Mouse (Mus musculus): ENCODE data around the gene Npw.
"Not testable (repeated sequence)": the region's sequence is repeated elsewhere in the genome, so short reads cannot be mapped to it uniquely, and the experiment has no call there.

The Npw gene

GRCm38 (mm10) chr17:24670246-24670844 lies 12.1 kb upstream of the Npw start:
- DNase-seq: no peak

DNA sequence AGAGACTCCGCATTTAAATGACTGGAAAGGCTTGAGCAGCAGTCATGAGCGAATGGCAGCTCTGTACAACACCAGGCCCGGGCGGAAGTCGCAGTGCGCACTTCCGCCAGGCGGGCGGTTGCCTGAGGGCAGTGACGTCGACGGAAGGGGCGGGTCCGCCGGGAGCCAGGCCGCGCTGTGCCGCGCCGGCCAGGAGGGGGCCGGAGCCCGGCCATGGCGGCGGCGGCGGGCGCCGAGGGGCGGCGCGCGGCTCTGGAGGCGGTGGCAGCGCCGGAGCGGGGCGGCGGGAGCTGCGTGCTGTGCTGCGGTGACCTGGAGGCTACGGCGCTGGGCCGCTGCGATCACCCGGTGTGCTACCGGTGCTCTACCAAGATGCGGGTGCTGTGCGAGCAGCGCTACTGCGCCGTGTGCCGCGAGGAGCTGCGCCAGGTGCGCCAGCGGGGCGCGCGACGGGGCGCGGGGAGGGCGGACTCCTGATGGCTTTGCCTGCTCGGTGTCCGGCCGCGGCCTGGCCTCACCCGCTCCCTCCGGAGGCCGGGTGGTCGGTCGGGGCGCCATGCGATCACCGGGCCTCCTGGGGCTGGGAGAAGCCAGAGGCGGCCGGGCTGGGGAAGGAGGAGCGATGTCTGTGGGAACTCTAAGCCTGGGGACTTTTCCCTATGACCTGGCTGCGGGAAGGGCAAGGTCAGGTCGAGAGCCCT lies 11.4 kb upstream of the Npw start, which contains the start of gene Zfp598:
Gene Zfp598 (plus strand): TSS at position 143 of the 701 bp plus-strand sequence.
- DNase-seq: peak; percentile 96

GRCm38 (mm10) chr17:24669214-24669544 lies 10.9 kb upstream of the Npw start:
- DNase-seq: not testable (repeated sequence)

DNA sequence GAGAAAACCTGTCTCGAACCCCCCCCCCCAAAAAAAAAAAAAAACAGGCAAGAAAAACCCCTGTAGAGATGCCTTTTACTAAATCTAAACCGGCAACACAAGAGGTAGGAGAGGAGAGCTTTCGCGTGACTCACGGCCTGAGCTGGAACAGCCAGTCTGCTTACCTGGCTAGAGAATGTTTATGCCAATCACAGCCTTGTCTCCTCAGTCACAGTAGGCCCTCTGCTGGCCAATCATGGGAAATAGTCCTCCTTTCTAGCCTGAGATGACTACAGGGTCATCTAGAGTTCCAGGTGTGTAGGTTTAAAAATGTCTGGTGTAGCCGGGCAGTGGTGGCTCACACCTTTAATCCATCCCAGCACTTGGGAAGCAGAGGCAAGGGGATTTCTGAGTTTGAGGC lies 9.2 kb upstream of the Npw start:
- DNase-seq: peak; percentile 60

DNA sequence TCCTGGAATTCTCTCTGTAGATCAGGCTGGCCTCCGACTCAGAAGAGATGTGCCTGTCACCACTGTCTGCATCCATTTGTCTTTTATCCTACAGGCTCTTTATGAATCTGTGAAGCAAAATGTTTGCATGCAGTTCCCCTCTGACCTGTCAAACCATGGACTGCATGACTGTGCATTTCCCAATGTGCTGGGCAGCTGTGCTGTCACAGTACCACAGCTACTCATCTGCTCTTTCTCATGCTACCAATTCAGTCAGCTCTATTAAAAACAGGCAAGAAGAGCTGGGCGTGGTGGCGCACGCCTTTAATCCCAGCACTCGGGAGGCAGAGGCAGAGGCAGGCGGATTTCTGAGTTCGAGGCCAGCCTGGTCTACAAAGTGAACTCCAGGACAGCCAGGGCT lies 8.8 kb upstream of the Npw start:
- not testable (repeated sequence) for DNase-seq

DNA sequence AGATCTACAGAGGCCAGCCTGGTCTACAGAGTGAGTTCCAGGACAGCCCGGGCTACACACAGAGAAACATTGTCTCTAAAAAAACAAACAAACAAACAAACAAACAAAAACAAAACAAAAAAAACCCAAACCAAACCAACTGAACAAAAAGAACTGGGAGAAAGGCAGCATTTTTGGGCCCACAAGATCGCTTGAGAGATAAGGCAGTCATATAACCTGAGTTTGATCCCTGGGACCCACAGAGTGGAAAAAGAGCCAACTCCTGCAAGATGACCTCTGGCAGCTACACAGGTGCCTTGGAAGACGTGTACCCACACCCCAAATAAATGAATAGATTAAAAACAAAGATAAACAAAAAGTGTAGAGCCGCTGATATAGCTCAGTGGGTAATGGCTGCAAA lies 3.3 kb downstream of the Npw start:
- no peak for DNase-seq

DNA sequence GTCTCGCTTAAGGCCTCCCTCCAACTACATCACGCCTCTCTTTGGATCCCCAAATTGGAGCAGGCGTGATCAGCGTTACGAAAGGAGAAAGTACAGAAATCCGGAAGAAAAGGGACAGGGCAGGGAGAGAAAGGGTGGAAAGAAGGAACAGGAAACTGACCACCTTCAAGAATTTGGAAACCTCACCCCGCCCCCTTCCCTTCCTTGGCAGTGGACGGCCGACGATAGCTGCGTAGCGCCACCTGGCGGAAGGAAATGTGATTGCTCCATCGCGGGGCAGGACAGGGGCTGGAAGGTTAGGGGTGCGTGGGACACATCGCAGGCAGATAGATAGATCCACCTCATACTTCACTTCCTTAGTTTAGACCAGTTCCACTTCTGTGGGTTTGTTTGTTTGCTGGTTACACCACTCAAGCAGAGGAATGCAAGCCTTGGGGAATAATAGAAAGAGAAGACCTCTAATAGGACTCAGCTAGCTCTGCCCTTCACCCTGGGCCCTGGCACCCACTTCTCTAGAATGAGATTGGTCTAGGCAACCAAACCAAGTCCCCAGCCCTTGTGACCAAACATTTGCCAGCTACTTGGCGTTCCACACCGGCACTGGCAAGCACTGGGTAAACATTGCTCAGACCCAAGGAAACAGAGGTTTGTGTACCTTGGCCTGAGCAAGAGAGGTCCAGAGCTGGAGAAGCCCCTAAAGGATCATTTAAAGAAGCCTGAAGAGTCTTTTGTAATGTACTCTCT lies 4.1 kb downstream of the Npw start:
- DNase-seq: peak; percentile 50

DNA sequence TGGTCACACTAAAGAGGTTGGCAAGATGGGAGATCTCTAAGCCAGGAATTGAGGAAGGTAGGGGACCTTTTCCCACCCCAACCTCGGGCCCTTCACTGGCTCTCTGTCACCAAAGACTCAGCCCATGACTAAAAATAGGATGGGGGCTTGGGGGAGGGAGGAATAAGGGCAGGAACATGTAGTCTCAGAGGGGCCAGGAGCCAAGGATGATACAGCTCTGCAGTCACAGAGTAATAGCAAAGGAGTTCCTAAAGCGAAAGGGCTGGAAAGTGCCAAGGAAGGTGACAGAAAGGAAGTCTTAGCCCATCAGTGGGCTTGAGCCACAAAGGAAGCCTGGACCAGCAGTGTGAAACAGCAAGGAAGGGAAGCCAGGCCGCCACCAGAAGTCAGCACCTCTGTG lies 6.4 kb downstream of the Npw start:
- no peak for DNase-seq

- no peak for DNase-seq
Observed at GRCm38 (mm10) chr17:24650766-24651165, 7.5 kb downstream of the Npw start.

- peak; percentile 30 for DNase-seq
Observed at GRCm38 (mm10) chr17:24650070-24650616, 8.1 kb downstream of the Npw start, which contains the start of gene Slc9a3r2. Gene Slc9a3r2, minus strand, starts transcription at chr17:24650327.

DNA sequence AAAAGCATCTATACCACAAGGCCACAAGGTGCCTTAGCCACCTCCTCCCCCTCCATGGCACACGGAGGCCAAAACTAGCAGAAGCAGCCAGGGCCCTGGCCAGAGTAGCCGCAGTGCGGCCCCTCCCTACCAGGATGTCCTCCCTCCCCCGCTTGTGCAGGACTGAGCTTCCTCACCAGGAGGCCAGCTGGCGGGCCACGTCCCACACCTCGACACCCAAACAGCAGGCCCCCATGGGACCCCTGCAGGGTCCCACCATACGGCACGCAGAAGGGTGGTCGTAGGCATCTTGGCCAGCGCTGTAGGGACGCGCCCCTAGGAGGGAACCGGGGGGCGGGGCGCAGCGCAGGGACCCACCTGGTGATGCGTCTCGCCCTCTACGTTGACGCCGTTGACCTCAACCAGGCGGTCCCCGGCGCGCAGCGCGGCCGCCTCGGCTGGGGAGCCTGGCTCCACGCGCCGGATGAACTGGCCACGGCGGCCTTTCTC lies 8.6 kb downstream of the Npw start:
- peak; percentile 19 for DNase-seq

- no peak for DNase-seq
Observed at GRCm38 (mm10) chr17:24648731-24649377, 9.4 kb downstream of the Npw start.

GRCm38 (mm10) chr17:24647493-24647892 lies 10.8 kb downstream of the Npw start:
- no peak for DNase-seq

GRCm38 (mm10) chr17:24646381-24646780 lies 11.9 kb downstream of the Npw start:
- DNase-seq: no peak

DNA sequence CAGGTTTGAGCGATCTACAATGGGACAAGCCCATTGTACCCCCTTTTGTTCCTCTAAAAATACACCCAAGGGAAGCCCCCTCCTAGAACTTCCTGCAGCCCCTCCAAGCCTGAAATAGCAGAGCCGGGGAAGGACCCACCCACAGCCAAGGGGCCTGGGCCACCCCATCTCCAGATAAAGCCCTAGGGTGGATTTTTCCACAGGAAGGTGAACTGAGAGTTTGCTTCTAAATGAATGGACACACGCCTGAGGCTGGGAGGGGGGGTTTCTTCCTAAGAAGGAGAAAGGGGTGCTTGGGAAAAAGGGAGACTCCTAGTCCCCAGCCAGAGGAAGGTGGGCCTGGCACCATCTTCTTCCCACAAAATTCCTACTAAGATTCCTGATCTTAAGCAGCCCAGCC lies 12.3 kb downstream of the Npw start:
- DNase-seq: no peak

- peak; percentile 38 for DNase-seq
Observed at GRCm38 (mm10) chr17:24644875-24645721, 13.2 kb downstream of the Npw start.

- no peak for DNase-seq
Observed at GRCm38 (mm10) chr17:24644030-24644715, 14.1 kb downstream of the Npw start.

- no peak for DNase-seq
Observed at GRCm38 (mm10) chr17:24642791-24643343, 15.4 kb downstream of the Npw start.

DNA sequence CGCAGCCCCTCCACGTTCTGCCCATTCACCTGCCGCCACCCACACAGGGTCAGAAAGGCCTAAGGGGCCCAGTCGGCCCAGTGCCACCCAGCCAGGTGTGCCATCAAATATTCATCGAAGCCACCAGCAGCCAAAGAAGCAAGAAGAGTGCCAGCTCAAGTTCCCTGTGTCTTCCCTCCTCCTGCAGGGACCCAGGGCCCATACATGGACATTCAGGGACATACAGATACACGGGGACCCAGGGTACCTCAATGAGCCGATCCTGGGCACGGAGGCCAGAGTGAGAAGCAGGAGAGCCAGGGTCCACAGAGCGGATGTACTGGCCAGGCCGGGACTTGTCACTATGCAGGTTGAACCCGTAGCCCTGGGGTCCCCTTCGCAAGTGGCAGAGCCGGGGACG lies 16.3 kb downstream of the Npw start:
- no peak for DNase-seq

DNA sequence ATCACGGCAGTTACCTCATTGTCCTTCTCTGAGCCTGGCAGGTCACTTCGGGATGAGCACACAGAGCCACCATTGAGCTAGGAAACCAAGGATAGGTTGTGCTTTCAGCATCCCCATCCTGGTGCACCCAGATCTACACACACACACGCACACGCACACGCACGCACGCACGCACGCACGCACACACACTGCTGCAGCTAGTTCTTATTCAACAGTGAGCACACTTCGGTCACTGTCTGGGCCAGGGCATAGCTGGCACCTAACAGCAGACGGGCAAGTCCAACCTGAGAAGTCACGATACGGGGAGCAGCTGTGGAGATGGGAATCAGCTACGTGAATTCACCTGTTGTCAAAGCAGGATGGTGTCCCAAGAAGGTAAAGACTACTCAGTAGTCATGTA lies 17.7 kb downstream of the Npw start:
- no peak for DNase-seq

GRCm38 (mm10) chr17:24640119-24640518 lies 18.1 kb downstream of the Npw start:
- no peak for DNase-seq

Measured in right cerebral cortex, adult 18-20 months (tissue).